8 mouse cellular contexts compared by ENCODE assay signal in the genomic region with DNA sequence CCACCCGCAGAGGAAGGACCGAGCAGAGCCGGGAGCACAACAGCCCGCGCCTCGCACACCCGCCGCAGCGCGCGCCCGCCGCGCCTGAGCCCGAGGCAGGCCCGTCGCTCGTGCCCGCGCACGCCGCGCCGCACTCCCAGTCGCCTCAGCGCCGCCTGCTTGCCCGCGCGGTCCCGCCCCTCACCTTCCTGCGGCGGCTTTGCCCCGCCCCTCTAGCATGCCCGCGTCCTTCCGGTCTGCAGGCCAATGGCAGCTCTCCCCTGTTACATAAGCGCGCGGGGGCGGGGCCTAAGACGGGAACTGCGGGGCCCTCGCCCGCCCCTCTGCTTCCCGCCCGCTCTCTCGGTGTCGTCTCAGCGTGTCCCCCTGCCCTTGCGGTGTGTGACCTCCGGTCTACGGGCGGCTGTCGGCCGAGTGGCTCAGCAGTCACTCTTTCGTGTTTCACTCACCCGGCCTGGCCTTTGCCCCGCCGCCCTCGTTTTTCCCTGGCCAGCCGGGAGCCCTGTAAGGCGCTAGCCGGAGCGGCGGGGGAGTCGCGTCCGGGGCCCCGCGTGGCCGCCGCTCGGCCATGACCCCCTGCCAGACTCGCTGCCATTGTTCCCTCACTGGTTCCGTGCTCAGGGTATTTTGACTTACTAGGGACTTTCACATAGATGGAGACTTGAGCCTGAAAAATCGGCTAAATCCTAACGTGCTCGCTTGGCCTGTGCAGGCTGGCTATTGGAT. TPM values are rescaled to one million over a fixed set of nuclear protein-coding genes. Genes with fewer than 3 reads are reported as not detected.
DNase-seq lines count a peak whose midpoint lies in the region; ATAC-seq lines count a peak whose summit lies in the region.

A gene (minus strand): TSS at position 541 of the 726 bp plus-strand sequence.

- peak within 1 kb of the TSS; percentile 71 for H3K4me2 ChIP-seq in forebrain, embryonic 11.5 days (ENCODE audit: low read depth, low read length, severe bottlenecking)
- H3K4me2 ChIP-seq in heart, embryonic 16.5 days (ENCODE audit: low read depth, low read length), result peak within 1 kb of the TSS; percentile 88
- peak within 1 kb of the TSS; percentile 80 for H3K4me2 ChIP-seq in liver, embryonic 15.5 days
- peak within 1 kb of the TSS; percentile 73 for H3K4me2 ChIP-seq in neural tube, embryonic 12.5 days (replicated peaks)

- no peaks in the 10 kb centered on the region; the same call in 1 of the 2 replicates for H3K36me3 ChIP-seq in forebrain, embryonic 11.5 days (ENCODE audit: control insufficient read depth, insufficient read depth, low read length)
- peaks cover 7% of the 10 kb centered on the region; the same call in 1 of the 2 replicates for H3K36me3 ChIP-seq in heart, embryonic 16.5 days (ENCODE audit: control insufficient read depth, insufficient read depth)
- peaks cover 16% of the 10 kb centered on the region for H3K36me3 ChIP-seq in liver, embryonic 15.5 days (replicated peaks)
- peaks cover 6% of the 10 kb centered on the region for H3K36me3 ChIP-seq in neural tube, embryonic 12.5 days

- WGBS in forebrain, embryonic 11.5 days, result under 1% methylated on average over 54 of the region's 79 CpGs
- WGBS in heart, embryonic 16.5 days, result 1% methylated on average over 70 of the region's 79 CpGs
- WGBS in liver, embryonic 15.5 days (ENCODE audit: insufficient replicate concordance), result under 1% methylated on average over 73 of the region's 79 CpGs
- WGBS in neural tube, embryonic 12.5 days, result under 1% methylated on average over 79 of the region's 79 CpGs

- H3K9me3 ChIP-seq in forebrain, embryonic 11.5 days (ENCODE audit: control insufficient read depth, low read length), result no peaks in the 10 kb centered on the region
- H3K9me3 ChIP-seq in heart, embryonic 16.5 days (replicated peaks; ENCODE audit: control insufficient read depth, low read length), result no peaks in the 10 kb centered on the region
- no peaks in the 10 kb centered on the region for H3K9me3 ChIP-seq in liver, embryonic 15.5 days (replicated peaks)
- H3K9me3 ChIP-seq in neural tube, embryonic 12.5 days, result no peaks in the 10 kb centered on the region

- H3K9ac ChIP-seq in forebrain, embryonic 11.5 days (ENCODE audit: low read length), result peak within 1 kb of the TSS; percentile 97
- H3K9ac ChIP-seq in heart, embryonic 16.5 days (ENCODE audit: low read length), result peak within 1 kb of the TSS; percentile 100
- peak within 1 kb of the TSS; percentile 97 for H3K9ac ChIP-seq in liver, embryonic 15.5 days
- H3K9ac ChIP-seq in neural tube, embryonic 12.5 days, result peak within 1 kb of the TSS; percentile 96

- peak; percentile 99 for ATAC-seq in forebrain, embryonic 11.5 days (replicated peaks; ENCODE audit: low FRiP score)
- peak; percentile 99 for ATAC-seq in heart, embryonic 16.5 days (replicated peaks; ENCODE audit: extremely low read depth, insufficient read depth, low FRiP score)
- ATAC-seq in liver, embryonic 15.5 days (ENCODE audit: insufficient read depth), result peak; percentile 98
- ATAC-seq in neural tube, embryonic 12.5 days (ENCODE audit: low FRiP score, low read depth), result peak; percentile 99

- H3K27me3 ChIP-seq in forebrain, embryonic 11.5 days (ENCODE audit: control insufficient read depth, insufficient read depth, low read length), result no peaks in the 10 kb centered on the region
- no peaks in the 10 kb centered on the region for H3K27me3 ChIP-seq in heart, embryonic 16.5 days (ENCODE audit: control insufficient read depth, insufficient read depth, low read length)
- no peaks in the 10 kb centered on the region for H3K27me3 ChIP-seq in liver, embryonic 15.5 days
- no peaks in the 10 kb centered on the region for H3K27me3 ChIP-seq in neural tube, embryonic 12.5 days (replicated peaks)

- H3K4me1 ChIP-seq in forebrain, embryonic 11.5 days (replicated peaks; ENCODE audit: control insufficient read depth, insufficient read depth, low read length), result peaks cover 9% of the 10 kb centered on the region; the same call in 1 of the 2 replicates
- H3K4me1 ChIP-seq in heart, embryonic 16.5 days (ENCODE audit: control insufficient read depth, insufficient read depth, low read length), result peaks cover 29% of the 10 kb centered on the region
- peaks cover 35% of the 10 kb centered on the region for H3K4me1 ChIP-seq in liver, embryonic 15.5 days (replicated peaks)
- peaks cover 21% of the 10 kb centered on the region for H3K4me1 ChIP-seq in neural tube, embryonic 12.5 days

- peak within 1 kb of the TSS; percentile 90 for H3K4me3 ChIP-seq in forebrain, embryonic 11.5 days (ENCODE audit: low read depth, low read length)
- H3K4me3 ChIP-seq in heart, embryonic 16.5 days (ENCODE audit: low read length), result peak within 1 kb of the TSS; percentile 99
- H3K4me3 ChIP-seq in liver, embryonic 15.5 days (replicated peaks), result peak within 1 kb of the TSS; percentile 95
- H3K4me3 ChIP-seq in neural tube, embryonic 12.5 days, result peak within 1 kb of the TSS; percentile 93

- DNase-seq in CD8-positive naive resting alpha-beta T cell, adult 2 months (ENCODE audit: low read depth in 2 of 2, low spot score in 2 of 2), result peak; percentile 98
- peak; percentile 95 for DNase-seq in c-Kit-positive CD71-negative TER-119-negative erythroid progenitor cells, embryonic 14.5 days (ENCODE audit: low read depth)
- peak; percentile 99 for DNase-seq in forebrain, embryonic 11.5 days (ENCODE audit: low spot score)
- DNase-seq in kidney, postnatal 36 days, result peak; percentile 99 to 100
- peak; percentile 96 for DNase-seq in telencephalon, adult 2 months (ENCODE audit: low read depth, low spot score)

- peak within 1 kb of the TSS; percentile 86 for H3K27ac ChIP-seq in forebrain, embryonic 11.5 days (ENCODE audit: low read depth, low read length)
- H3K27ac ChIP-seq in heart, embryonic 16.5 days (ENCODE audit: low read length), result peak within 1 kb of the TSS; percentile 99
- peak within 1 kb of the TSS; percentile 93 for H3K27ac ChIP-seq in liver, embryonic 15.5 days (replicated peaks)
- H3K27ac ChIP-seq in neural tube, embryonic 12.5 days, result peak within 1 kb of the TSS; percentile 94

RNA-seq across cellular contexts. Expression of the gene that starts here (rescaled TPM):
- 410 and 472 TPM in 2 replicates for polyA plus RNA-seq in forebrain, embryonic 11.5 days (2014; fragmentation: Nextera tagmentation; extraction: Ambion mirVana)
- 426 and 448 TPM in 2 replicates for polyA plus RNA-seq in heart, embryonic 16.5 days (2015; fragmentation: Nextera tagmentation; extraction: Ambion mirVana)
- 157 and 182 TPM in 2 replicates for polyA plus RNA-seq in liver, embryonic 15.5 days (2015; fragmentation: Nextera tagmentation; extraction: Ambion mirVana)
- 418 and 432 TPM in 2 replicates for polyA plus RNA-seq in neural tube, embryonic 12.5 days (2016; fragmentation: Nextera tagmentation; extraction: Ambion mirVana)

Comparison
In these comparisons a context has a peak if more than half of its experiments do, and no peak if none do; other contexts are left out.
1. Peak in every context shown above with its lines: DNase-seq, ATAC-seq, H3K4me3 ChIP-seq and H3K27ac ChIP-seq.